Mouse (Mus musculus) MEL (cell line): ENCODE data around the gene Nup54.

ENCODE experiments used
- CHD2 ChIP-seq: IDR thresholded peaks from 2 replicates; pipeline ENCODE4 v1.6.1; 2011; ENCODE audit warnings: low read length, improper control_type of control experiment
- CTCF ChIP-seq, 3 experiments: IDR thresholded peaks in 2 of 3; conservative IDR thresholded peaks in 1 of 3; 2 replicates each; pipeline ENCODE4 v1.5.1; 2011 to 2012; ENCODE audit warnings: low read length in 3 of 3, low read depth in 2 of 3, mild to moderate bottlenecking in 2 of 3, improper control_type of control experiment in 1 of 3, inconsistent platforms in 1 of 3, mixed read lengths in 1 of 3, moderate library complexity in 1 of 3; ENCODE audit not compliant: control insufficient read depth in 1 of 3, insufficient read depth in 1 of 3, poor library complexity in 1 of 3, severe bottlenecking in 1 of 3
- EP300 ChIP-seq, 2 experiments: IDR thresholded peaks; 2 replicates each; pipeline ENCODE4 v1.6.1; 2011; ENCODE audit warnings: improper control_type of control experiment in 2 of 2, low read length in 2 of 2, low read depth in 1 of 2, mild to moderate bottlenecking in 1 of 2
- MEF2A ChIP-seq: IDR thresholded peaks from 2 replicates; pipeline ENCODE4 v1.6.1; 2014; ENCODE audit warnings: low read depth, mild to moderate bottlenecking, inconsistent platforms, low read length, improper control_type of control experiment; ENCODE audit not compliant: poor library complexity, insufficient replicate concordance, severe bottlenecking; ENCODE audit errors: extremely low read depth
- MYC ChIP-seq: IDR thresholded peaks from 2 replicates; pipeline ENCODE4 v1.6.1; 2011; ENCODE audit warnings: low read depth, mild to moderate bottlenecking, low read length, improper control_type of control experiment, moderate library complexity
- POLR2A ChIP-seq, 2 experiments: IDR thresholded peaks; 2 replicates each; pipeline ENCODE4 v1.6.1; 2011 to 2012; ENCODE audit warnings: low read length in 2 of 2, mild to moderate bottlenecking in 2 of 2, control low read depth in 1 of 2, improper control_type of control experiment in 1 of 2, low read depth in 1 of 2, moderate library complexity in 1 of 2; ENCODE audit not compliant: control insufficient read depth in 1 of 2, insufficient read depth in 1 of 2, poor library complexity in 1 of 2

DNA sequence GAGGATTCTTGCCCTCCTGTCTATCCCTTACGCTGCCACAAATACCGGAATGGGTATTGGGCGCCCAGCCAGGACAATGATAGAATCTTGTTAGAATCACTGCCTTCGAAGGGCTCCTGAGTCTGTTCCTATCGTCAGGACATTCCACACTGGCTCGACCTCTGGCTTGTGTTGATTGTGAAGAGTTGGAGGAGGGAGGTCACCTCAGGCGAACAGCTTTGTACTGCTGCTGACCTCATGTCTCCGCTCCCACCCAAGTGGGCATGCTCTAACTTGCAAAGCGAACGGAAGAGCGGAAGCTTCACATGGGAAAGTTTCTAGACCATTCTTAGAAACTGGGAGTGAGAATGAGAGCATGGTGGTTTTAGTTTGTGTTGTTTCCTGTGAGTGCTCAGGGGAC, 47.6 kb downstream of the Nup54 start:
- no peak for TF ChIP-seq EP300 (IDR thresholded peaks at IDR 0.05; ENCODE audit: low read depth in 1 of 2, low read length in 2 of 2)
- no peak for TF ChIP-seq POLR2A (IDR thresholded peaks at IDR 0.05; ENCODE audit: control insufficient read depth in 1 of 2, insufficient read depth in 1 of 2, low read depth in 1 of 2, low read length in 2 of 2, poor library complexity in 1 of 2)
- TF ChIP-seq MYC, result no peak
- TF ChIP-seq CHD2, result no peak
- no peak for TF ChIP-seq MEF2A
- TF ChIP-seq CTCF (IDR thresholded peaks at IDR 0.05 in 2 of 3, conservative IDR thresholded peaks at IDR 0.05 in 1 of 3; ENCODE audit: control insufficient read depth in 1 of 3, insufficient read depth in 1 of 3, low read depth in 2 of 3, low read length in 3 of 3, poor library complexity in 1 of 3, severe bottlenecking in 1 of 3), result no peak
